Mouse (Mus musculus): ENCODE results near the gene Upf1.

Upf1 gene

GRCm38 (mm10) chr8:70327512-70327911 is 25.6 kb downstream of the Upf1 start:
- DNase-seq (ENCODE audit: low read depth, low spot score), result no peak

- DNase-seq (ENCODE audit: low read depth, low spot score), result no peak
These were observed 29.4 kb downstream of the Upf1 start for GRCm38 (mm10) chr8:70323716-70324115.

- no peak for DNase-seq (ENCODE audit: low read depth, low spot score)
These were observed 35.2 kb downstream of the Upf1 start for GRCm38 (mm10) chr8:70317872-70318271.

- DNase-seq (ENCODE audit: low read depth, low spot score), result no peak
These were observed 36.3 kb downstream of the Upf1 start for GRCm38 (mm10) chr8:70316511-70317504.

DNA sequence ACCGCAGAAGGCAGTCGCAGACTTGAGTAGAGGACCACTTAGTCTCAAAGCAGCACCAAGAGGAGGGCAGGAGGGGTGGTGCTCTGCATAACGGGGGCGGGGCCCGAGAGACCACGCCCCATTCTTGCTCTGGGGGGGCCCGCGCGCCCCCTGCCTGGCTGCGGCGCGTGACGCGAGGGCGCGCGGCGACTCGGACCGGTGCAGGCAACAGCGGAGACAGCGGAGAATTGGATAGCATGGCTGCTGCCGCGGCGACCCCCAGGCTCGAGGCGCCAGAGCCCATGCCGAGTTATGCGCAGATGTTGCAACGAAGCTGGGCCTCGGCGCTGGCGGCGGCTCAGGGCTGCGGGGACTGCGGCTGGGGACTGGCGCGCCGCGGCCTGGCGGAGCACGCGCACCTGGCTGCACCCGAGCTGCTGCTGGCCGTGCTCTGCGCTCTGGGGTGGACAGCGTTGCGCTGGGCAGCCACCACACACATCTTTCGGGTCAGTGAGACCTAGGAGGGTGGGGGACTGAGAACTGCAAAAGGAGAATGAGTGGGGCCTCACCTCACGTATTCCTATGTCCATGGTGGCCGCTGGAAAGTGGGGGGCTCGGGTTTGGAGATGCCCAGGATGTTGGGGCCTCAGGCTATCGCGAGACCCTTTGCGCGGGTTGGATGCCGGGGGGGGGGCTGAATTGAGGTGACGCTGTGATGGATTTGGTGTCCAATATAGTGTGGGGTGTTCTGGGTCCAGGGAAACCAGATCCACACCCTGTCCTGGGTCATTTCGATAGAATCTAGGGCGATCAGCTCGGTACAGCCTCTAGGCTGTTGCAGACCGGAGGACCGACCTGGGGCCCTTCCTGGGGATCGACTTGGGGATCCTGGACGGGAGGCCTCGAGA is 37.2 kb downstream of the Upf1 start, which contains the start of gene Cers1:
TSS of gene Cers1 (plus strand) at position 152 of the 887 bp plus-strand sequence.
- DNase-seq (ENCODE audit: low read depth, low spot score), result no peak

DNA sequence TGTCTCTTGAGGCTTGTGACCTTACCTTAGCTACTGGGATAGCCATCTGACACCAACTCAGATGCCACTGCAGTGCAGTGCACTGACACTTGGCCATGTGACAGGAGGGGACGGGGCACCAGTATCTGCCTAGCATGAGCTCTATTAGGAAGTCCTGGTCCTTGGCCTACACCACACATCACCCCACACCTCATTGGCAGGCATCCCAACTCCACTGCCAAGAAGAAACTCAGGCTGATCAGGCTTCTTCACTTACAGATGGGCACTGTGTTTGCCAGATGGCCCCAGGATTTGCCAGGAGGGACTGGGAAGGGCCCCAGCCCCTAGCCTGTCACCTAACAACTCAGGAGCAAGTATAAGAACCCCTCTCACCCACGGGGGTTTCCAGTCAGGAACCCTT is 39.7 kb downstream of the Upf1 start:
- DNase-seq (ENCODE audit: low read depth, low spot score), result no peak

GRCm38 (mm10) chr8:70309311-70309710 is 43.8 kb downstream of the Upf1 start:
- no peak for DNase-seq (ENCODE audit: low read depth, low spot score)

DNA sequence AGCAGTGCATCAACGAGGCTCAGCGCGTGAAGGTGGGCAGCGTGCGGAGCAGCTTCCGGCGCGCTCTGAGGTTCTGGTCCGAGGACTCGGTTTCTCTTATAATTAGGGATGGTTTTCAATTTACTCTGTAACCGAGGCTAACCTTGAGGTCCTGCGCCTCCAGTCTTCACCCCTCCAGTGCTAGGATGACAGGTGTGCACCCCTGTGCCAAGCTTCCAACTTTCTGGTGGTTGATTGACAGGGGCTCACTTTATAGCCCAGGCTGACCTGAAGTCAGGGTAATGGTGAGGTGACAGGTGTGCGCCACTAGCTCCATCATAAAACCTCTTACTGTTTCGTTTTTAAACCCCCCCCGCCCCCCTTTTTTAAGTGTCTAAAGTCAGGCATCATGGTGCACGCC is 50.2 kb downstream of the Upf1 start:
- no peak for DNase-seq (ENCODE audit: low read depth, low spot score)

DNA sequence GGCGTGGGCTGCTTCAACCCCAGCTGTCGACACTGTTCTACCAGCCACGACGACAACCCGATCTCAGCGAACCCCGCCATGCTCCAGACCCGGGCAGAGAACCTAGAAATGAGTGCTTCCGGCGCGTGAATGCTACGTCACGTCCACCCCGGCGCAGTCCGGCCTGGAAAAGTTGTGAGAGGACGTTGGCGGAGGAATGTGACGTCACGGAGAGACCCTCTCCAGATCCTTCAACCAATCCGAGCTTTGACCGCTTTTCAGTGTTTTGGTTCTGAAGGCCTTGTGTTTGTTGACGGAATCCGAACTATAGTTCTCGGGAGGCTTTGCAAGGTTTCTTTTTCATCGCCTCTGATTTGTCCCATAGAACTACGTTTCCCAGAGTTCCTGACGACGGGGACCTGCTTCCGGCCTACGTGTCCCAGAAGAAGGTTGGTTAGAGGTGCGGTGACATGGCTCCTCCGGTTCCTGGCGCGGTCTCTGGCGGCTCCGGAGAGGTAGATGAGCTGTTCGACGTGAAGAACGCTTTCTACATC is 50.7 kb downstream of the Upf1 start, which contains the start of the genes Ddx49 and Cope:
TSS of gene Ddx49 (minus strand) at position 132 of the 533 bp plus-strand sequence.
TSS of gene Cope (plus strand) at position 161 of the 533 bp plus-strand sequence.
- DNase-seq (ENCODE audit: low read depth, low spot score), result peak; percentile 87

DNA sequence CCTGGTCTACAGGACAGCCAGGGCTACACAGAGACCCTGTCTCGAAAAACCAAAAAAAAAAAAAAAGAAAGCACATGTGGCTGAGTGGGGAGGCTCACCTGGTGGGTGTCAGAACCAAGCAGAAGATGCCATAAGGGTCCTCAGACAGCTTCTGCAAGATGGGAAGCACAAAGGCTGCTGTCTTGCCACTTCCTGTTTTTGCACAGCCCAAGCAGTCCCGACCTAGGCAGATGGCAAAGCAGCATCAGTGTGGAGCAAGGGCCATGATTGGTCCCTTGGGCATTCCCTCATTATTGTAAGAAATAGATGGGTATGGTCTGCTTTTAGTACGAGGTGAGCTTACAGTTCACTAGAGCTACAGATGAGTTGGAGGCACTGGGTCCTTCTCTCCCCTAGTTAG is 52.2 kb downstream of the Upf1 start:
- no peak for DNase-seq (ENCODE audit: low read depth, low spot score)

GRCm38 (mm10) chr8:70293988-70294405 is 59.1 kb downstream of the Upf1 start:
- no peak for DNase-seq (ENCODE audit: low read depth, low spot score)

DNA sequence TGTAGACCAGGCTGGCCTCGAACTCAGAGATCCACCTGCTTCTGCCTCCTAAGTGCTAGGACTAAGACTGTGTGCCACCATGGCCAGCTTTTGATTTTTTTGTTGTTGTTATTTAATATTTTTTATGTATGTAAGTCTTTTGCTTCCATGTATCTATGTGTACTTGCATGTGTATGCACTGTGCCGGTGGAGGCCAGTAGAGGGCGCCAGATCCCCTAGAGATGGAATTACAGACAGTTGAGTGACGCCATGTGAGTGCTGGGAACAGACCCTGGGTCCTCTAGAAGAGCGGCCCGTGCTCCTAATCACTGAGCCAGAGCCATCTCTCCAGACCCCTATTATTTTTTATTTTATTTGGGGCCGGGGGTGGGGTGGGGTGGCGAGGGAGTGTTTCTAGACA is 66.3 kb downstream of the Upf1 start:
- no peak for DNase-seq (ENCODE audit: low read depth, low spot score)

- DNase-seq (ENCODE audit: low read depth, low spot score), result no peak
These were observed 67.8 kb downstream of the Upf1 start for GRCm38 (mm10) chr8:70285304-70285703.

GRCm38 (mm10) chr8:70284421-70284820 is 68.7 kb downstream of the Upf1 start:
- no peak for DNase-seq (ENCODE audit: low read depth, low spot score)

DNA sequence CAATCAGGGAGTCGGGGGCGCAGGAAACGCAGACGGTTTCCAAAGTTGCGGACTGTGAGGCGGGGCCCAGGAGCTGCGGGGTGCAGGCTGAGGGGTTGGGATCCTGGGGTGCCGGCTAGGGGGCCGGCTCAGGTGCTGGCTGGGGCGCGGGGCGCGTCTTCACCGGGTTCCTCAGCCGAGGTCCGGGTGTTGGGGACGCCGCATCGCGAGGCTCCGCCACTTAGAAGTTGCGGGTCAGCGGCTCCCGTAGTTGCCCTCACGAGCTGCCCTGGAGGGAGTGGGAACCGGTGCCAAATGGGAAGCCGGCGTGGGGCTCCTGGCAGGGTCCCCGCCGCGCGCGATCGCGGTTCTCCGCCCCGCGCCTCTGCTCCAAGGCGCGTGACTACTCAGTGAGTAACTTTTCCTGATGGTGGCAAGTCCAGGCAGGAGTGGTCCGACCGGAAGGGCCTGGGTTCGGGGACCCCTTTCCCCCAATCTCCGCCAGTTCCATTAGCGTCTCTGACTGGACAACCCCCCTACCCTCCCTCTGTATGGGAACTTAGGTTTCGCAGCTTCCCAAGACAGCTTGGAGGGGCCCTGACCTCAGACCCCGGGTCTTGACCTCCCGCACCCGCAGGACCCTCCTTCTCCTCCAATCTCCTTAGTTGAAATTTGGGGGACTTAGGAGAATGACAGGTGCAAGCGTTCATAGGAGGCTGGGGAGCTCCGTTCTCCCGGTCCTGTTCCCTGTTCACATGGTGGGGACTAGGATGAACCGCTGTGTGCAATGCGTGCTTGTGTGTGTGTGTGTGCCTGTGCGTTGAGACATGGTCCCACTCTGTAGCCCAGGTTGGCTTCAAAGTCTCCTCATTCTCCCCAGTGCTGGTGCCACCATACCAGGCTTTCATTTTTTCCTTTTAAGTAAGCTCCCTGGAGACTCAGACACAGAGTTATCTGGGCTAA is 69.7 kb downstream of the Upf1 start:
- no peak for DNase-seq (ENCODE audit: low read depth, low spot score)

DNA sequence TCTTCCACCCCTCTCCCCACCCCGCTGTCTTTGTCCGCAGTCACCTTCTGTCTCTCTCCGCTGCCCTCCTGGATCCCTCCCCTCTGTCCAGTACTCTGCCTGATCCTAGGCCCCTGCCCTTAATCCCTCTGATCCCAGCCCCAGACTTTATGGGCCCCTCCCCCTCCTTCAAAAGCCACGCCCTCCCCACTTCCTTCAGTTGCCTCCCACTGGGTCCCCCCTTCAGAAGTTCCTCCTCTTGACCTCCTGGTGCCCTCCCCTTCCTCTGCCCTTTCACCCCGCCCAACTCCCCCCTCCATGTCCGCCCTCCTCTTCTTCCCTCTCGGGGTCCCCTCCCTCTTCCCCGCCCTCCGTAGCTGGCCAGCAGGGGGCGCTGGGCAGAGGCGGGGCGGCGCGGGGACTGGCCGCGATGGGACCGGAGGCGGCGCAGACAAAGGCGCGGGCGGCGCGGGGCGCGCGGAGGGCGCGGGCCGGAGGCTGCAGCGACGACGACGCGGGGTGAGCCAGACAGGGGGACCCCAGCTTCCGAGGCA is 70.4 kb downstream of the Upf1 start, which contains the start of gene Homer3:
TSS of gene Homer3 (plus strand) at position 225 of the 533 bp plus-strand sequence.
- DNase-seq (ENCODE audit: low read depth, low spot score), result peak; percentile 94

Data from retina, postnatal 7 days (tissue).